Comparison of ENCODE assay signal across 13 mouse cellular contexts in the genomic region with DNA sequence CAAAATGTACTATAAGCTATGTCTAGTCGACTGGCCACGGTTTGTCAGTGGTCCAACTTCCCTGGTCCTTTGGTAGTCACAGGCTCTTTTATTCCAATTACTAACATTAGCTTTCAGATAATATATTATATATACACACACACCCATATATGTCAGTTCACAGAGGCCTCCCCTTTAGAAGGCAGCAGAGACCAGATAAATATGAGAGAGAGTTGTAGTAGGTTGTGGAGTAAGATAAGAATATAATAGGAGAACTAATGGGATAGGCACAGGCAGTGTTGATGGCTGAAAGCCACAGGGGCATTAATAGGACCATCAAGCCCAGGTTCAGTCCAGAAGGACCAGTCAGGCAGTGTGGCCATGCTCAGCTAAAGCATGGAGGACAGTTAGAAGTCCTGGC.
"Had no signal": no experiment of that assay in that cellular context is flagged by ENCODE, and none has a peak within 500 bp of the region (broad histone marks: within the 10 kb centered on the region; RNA-seq: fewer than 3 reads in every experiment).

No protein-coding gene starts in this region.

- H3K27ac ChIP-seq: limb, embryonic 10.5 days; limb, embryonic 13.5 days; macrophage had no signal

- ATAC-seq: inflammation-experienced regulatory T-cells, adult 6 months; lung, postnatal 0 days had no signal

- H3K4me2 ChIP-seq: limb, embryonic 13.5 days; lung, embryonic 14.5 days; midbrain, embryonic 11.5 days had no signal

- DNase-seq: kidney, adult 18-20 months; kidney, adult 9 months; kidney, postnatal 14 days; kidney, postnatal 4 days; lung, embryonic 14.5 days; midbrain, embryonic 14.5 days had no signal

- H3K4me3 ChIP-seq: limb, embryonic 10.5 days; limb, embryonic 13.5 days had no signal

- H3K9ac ChIP-seq: limb, embryonic 13.5 days; lung, embryonic 14.5 days had no signal

- H3K36me3 ChIP-seq: limb, embryonic 10.5 days had no signal

- H3K9me3 ChIP-seq: limb, embryonic 10.5 days; limb, embryonic 13.5 days; megakaryocyte, embryonic 14.5 days had no signal

- H3K27me3 ChIP-seq: limb, embryonic 13.5 days; megakaryocyte, embryonic 14.5 days had no signal
